Mouse (Mus musculus): ENCODE measurements around the gene Igf1r.

The Igf1r gene

DNA sequence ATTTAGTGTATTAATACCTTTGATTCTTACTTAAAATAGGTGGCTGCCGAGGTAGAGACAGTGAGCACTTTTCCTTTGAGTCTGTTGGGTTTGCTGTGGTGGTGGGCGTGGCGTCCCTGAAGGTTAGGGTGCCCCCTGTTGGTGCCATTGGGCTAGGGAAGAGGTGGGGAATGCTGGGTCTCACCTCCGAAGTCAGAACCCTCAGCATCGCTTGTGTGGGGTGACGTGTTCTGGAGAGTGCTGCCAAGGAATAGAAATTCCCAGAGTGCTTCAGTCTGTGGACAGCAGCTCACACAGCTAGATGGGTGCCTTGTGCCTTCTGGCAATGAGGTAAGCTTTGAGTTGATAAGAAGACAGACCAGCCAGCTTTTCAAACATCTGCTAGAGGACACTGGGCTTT, 102.3 kb downstream of the Igf1r start:
- peak; percentile 21 for DNase-seq

DNA sequence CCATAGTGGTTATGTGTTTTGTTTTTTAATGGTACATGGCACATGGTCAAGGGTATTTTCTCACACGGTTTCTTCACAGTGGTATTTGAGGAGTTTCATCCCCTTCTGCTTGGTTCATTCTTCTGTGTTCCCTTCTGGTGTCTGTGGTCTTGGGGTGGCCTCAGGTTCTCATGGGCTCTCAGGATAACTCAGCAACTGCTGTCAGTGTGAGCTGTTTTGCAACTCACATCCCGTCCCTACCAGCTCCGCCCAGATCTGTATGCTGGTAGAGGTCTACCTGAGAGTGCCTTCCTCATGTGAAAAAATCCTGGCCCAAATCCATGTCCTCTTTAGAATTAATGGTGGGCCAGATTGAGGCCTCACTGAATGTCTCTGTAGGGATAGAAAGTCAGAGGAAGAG, 104.4 kb downstream of the Igf1r start:
- DNase-seq = no peak

DNA sequence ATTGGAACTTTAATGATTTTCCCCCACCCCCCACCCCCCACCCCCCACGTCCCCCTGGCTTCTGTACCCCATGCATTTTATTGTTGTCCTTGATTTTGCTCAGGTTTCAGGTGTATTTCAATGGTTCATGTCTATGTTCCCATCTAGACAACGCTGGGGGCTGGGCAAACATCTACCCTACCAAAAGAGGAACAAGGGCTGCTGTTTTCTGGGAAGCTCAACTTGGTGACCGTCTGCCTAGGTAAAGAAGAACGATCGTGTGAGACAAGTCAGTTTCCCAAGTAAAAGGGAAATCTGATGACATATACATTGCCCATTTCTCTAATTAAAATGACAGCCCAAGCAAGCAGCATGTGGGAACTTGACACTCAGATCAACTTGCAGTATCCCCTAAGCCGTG, 107.1 kb downstream of the Igf1r start:
- DNase-seq = no peak

DNA sequence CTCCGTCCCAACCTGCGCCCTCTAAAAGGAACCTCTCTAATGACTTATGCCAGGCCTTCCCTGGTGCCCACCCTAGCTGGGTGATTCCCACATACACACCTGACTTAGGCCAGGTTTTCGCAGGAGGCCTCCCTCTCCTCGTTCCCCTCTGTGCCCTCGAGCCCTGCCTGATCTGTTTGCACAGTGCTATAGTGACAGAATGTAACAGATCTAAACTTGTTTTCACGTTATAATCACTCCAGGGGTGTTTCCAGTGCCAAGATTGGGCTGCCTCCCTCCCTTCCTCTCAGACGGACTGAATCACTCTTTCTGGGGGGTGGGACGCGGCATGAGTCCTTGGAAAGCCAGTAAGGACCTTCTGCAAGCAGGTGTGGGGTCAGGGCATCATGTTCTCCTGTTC, 108.8 kb downstream of the Igf1r start:
- DNase-seq = no peak

DNA sequence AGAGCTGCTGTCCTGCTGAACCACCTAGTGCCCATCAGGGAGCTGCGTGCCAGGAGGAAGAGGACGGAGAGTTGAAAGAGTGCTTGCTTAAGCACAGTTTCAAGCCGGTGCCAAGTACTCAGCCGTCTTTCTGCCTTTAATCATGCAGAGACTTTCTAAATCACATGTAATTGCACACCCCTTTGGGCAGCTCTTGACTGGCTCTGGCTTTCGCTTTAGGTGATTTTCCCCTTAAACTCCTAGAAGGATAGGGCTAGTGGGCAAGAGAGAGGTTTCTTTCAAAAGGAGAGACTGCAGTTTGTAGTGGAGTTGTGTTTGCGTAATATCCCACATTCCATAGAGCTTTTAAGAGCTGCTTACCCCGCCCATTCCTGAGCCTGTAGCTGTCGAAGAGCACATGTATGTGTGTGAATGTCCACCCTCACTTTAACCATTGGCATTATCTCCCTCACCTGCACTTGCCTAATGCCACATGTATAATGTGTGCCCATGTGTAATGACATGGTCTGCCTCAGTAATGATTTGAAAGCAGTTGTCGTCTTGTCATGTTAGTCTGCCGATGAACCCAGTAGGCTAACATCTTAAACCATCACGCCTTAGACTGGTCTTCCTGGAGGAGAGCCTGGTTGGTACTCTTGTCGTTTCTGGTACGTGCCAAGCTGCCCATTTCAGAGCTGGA, 109.7 kb downstream of the Igf1r start:
- no peak for DNase-seq

DNA sequence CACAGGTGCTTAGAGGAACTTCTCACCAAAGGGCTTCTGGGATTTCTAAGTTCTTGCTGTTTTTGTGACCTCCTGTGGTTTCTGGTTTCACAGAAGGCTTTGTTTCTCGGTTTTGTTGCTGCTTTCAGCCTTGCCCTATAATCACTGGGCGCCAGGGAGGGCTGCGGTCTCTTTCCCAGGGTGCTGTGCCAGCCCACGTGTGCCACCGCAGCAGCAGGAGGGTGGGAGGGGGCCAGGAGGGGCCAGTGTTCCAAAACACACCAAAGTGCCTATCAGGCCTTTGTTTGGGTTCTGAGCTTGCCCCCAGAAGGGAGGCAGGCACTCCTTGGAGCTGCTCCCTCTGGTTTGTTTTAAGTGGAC, 110.2 kb downstream of the Igf1r start:
- DNase-seq = no peak

DNA sequence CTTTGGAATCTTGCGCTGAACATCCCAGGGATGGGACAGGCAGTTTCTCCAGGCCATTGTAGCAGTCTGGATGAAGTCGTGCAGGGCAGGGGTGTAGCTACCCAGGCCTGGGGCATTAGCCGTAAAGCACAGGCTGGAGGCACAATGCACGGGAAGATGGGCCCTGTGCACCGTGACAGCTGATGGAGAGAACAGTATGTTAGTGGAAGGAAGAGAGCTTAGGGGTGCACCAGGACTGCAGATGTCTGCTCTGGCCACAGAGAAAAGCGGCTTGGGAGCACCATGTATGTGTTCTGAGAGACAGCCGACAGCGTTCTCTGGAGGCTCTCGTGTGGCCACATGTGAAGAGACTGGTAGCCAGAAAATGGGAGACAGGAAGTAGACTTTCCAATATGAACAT, 111.1 kb downstream of the Igf1r start:
- no peak for DNase-seq

DNA sequence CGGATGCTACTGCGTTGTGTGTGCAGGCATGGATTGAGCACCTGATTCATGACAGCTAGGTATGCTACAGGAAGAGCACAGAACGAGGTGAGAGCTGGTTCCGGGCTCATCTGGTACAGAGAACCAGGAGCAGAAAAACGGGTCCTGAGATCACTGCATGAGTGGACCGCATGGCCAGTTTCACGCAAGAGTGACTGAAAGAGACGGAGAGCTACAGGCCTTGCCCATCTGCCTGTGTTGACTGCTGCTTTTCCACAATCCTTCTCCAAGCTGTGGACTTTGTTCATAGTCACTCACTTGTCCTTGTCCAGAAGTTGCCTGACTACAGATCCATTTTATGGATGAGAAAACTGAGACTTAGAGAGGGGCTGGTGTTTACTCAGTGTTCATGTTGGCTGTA, 111.5 kb downstream of the Igf1r start:
- no peak for DNase-seq

DNA sequence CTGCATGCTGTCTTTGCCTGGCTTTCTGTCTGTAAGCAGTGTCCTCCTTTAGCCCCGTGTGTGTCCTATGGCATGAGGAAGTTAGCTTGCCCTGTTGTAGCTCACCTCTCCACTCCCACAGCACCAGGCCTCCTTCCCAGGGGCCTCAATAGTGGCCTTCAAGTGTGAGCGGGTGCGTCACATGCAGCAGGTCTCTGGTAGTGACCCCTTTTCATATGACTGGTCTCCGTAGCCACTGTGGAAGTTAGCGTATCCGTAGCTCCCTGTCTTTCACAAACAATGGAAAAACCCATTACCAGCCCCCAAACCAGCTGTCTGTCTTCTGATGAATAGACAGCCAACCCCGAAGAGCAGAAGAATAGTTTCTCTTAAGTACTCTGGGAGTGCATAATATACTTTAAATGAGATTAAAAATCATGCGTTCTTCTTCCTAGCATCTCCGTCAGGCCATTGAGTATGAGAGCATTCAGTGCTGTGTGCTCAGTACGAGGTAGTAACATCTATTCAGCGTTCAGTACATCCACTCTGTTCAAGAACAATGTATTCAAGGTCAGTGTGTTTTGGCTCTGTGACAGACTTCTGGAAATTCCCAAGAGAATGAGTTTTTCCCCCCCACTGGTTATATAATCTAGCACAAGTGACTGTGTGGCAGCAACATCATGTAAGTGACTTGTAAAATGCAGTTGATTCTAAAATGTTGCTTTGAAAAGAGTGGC, 112.2 kb downstream of the Igf1r start:
- no peak for DNase-seq

DNA sequence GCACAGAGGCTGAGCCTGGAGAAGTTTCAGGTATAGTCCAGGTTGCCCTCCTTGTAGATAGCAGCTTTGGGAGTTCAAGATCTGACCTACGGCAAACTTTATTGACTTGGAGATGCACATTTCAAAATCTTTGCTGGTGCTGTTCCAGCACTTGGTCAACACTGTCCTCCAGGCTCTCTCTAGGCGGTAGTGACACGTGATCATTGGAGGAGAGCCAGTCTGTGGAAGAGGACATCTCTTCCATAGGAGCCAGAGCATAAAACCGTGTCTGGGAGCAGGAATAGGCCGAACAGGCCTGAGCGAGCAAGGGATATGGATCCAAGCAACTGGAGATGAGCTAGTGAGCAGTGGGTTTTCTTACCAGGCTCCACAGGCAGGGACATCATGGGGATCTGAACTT, 113.3 kb downstream of the Igf1r start:
- DNase-seq = no peak

DNA sequence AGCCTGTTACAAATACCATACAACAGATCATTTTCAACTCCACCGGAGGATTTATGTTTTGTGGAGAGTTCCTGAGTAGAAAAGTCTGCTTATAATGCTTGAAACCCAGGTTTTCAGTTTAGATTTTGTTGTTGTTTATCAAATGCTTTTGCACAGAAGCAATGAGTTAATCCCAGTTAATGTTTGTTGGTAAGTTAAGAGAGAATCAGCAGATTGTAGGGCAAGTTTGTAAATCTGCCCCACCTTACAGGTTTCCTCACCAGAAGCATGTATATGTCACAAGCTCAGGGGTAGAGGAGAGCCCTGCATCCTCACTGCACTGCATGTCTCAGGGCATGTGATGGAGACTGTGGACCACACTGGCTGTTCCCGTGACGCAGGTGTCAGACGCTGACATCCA, 114.7 kb downstream of the Igf1r start:
- DNase-seq = no peak

DNA sequence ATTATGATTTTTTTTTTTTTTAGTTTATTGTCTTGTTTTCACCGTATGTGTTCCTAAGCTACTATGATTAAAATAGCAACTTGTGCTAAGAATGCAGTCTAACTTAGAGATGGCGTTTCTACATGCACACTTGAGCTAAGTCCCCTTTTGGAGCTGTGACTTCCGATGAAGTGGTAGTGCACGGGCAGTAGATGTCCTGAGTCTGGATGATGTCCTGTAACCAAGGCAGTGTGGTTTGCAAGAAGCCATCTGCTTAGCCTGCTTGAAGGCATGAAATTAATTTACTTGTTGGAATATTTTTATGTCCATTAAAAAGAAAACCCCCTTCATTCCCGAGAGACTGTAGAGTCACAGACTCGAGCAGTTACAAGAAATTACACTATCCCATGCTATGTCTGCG, 116.7 kb downstream of the Igf1r start:
- DNase-seq = no peak

DNA sequence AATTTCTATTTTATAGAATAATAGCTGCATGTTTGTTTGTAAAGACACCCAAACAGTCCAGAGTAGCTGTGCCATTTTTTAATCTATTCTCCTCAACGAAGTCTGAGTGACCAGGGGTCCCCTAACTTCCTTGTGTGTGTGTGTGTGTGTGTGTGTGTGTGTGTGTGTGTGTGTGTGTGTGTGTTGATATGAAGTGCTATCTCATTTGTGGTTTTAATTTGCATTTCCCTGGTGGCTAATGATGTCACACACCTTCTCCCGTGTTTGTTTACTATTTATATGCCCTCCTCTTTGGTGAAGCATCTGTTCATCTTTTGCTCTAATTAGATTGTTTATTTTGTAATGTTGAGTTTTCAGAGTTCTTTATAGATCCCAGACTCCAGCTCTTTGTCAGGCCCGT, 117.4 kb downstream of the Igf1r start:
- no peak for DNase-seq

DNA sequence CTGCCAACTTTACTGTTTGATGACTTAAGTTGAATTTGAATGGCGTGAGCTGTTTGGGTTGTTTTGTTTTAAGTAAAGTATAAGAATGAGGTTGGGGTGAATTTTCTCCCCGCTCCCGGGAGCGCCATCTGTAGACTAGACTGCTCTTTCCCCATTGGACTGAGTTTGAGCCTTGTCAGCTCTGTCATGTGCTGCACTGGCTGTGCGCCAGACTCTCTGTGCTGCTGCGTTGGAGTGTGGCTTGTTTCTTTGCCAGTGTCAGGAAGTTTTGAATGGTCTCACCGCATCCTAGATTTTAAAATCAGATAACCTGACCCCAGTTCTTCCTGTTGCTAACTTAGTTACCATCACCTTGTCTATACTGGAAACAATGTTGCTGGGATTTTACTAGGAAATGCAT, 118.0 kb downstream of the Igf1r start:
- peak; percentile 39 for DNase-seq

DNA sequence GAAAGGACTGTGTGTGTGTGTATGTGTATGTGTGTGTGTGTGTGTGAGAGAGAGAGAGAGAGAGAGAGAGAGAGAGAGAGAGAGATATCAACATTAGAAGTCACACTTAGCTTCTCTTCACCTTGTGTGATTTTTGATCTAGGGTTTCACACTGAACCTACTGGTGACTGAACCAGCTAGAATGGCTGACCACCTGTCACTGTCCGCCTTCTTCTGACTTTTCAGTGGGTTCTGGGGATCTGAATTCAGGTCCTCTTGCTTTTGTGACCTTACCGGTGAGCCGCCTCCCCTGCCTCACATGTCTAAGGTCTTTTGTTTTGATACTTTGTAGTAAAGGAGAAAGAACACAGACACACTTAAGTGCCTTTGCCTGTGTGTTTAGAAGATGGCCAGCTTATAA, 118.4 kb downstream of the Igf1r start:
- DNase-seq = no peak

DNA sequence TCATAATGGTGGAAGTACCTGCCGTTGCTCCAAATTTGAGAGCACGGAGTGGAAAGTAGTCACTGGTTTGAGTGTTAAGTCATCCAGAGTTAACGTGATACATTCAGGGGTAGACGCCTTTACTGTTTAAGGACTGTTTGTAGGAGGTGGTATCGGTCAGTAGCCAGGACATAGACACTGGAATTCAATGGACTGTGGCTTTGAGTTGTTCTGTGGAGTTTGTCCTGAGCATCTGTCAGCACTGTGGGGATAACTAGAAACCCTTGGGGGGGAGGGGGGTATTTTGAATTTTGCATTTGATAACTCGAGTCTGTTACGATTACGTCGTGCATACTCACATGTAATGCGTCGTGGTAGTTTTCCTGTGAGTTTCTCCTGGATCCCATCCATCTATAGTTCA, 119.1 kb downstream of the Igf1r start:
- no peak for DNase-seq

DNA sequence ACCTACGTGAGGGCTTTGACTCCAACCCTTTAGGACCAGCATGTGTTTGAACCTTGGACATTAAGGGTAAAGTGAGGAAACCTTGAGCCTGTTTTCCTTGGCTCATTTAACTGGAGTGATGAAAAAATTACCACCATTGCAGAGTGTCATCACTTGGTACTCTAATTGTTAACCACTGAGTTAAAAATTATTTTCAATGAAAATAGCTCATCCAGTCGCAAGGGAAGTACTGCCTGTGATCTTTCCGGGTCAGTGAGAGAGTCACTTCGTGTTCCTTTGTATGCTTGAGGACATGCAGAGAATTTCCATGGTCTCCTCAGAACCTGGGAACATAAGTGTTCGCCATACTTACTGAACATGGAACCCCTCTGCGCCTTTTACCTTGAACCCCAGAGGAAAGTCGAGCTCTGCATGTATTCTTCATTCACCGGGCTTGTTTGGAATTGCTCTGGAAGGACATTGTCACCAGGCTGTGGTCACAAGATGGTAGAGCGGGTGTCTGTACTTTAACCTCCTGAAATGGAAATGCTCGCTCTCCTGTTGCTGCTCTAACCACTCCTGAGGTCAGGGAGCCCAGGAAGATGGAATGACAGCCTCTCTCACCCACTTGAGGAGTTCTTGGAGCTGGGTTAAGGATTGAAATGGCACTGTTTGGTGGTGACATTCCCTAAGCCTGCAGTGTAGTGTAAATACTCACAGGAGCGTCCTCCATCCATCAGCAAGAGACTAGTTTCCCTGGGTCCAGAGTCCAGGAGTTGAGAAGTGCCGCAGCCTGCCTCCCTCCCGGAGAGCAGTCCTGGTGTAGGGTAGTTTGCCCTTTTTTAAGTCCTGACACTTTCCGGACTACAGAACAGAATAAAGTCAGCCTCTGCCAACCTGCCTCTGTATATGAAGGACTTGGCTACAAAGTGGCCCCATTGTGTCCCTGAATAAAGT, 120.2 kb downstream of the Igf1r start:
- DNase-seq = no peak

DNA sequence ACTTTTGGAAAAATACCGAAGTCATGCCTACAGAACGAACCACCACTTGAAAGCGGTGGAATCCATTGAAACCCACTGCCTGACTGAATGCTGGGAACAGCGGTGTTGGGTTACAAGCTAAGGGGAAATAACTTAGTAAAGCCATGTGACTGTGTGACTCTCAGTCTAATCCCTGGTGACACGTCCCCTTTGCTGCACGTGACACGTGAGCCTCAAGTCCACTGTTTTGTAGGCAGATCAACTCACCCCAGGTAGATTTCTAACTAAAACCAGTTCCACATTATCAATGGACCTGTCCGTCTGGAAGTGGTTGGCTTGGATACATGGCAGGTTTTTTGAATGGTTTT, 120.8 kb downstream of the Igf1r start:
- peak; percentile 74 for DNase-seq

DNA sequence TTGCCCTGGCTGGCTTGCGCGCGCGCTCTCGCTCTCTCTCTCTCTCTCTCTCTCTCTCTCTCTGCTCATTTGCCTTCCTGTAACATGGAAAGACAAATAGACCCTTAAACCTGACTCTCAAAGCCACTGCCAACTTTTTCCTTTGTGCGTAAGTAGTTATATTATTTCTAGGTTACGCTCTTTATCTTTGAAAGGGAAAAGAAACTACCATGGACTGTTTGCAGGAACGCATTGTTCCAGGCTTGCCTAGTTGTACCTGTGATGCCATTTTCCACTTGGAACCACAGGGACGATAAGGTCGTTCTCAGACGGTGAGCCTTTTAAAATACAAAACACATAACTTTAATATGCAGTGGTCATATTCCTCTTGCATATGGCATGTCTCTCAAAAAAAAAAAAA, 122.1 kb downstream of the Igf1r start:
- no peak for DNase-seq

DNA sequence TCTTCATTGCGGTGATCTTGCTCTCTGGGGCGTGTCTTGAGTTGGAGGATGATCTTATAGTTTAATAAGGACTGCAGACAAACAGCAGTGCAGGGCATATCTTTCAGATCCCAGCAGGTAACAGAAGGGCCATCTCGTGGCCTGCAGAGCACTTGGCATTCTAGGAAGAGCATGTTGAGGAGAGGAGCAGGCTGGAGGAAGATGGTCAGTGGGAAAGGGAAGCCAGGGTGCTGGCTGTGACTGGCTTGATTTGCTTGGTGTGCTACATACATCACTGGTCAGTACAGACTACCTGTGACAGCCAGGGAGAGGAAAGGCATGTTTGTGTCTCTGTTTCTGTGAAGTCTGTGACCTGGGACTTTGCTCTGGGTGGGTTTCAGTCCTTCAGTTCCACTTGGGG, 122.8 kb downstream of the Igf1r start:
- DNase-seq = no peak

DNA sequence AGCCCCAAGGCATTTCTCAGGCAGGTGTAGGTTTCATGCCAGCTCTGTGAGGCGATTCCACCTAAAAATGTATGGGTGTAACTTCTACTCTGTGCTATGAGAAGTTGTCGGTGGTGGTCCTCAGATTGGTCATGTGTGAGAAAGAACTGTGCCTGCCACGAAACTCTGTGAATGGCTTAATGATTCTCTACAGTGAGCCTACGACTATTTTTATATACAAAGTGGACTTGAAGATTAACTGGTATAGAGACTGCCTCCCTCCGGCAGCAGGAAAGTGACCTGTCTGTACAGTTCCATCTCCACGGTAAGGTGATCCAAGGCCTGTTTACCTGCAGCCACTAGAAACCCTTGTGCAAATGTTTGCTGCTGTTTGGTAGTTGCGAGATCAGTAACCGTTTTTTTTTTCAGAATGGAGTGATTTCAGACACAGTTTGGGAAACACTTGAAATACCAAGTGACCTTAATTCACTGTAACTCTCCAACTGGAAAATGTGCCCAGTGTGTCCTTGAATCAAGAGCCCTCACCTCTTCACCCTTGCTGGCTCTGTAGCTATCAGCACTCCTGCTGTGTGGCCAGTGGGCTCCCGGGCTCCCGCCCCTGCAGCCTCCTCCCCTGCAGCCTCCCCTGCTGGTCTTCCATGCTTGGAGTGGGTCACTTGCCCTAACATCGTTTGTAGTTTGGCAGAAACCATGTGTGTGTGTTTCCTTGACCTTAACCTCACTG, 127.7 kb downstream of the Igf1r start:
- no peak for DNase-seq

DNA sequence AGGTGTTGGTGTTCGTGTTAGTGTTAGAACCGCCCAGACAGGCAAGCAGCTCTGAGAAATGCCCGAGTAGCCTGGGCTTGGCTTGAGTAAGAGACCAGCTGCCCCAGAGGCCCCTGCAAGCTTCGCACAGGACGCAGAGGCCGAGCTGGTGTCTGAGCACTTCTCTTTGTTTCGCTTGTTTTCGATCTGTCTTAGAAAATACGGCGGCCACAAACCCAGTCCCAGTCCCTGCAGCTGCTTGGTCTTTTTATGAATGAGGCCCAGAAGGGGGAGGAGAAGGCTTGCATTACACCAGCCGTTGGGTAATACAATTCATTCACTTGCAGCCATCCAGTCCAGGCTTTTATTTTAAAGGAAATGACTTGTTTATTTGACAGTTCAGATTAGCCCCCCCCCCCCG, 132.7 kb downstream of the Igf1r start:
- DNase-seq = peak; percentile 87

DNA sequence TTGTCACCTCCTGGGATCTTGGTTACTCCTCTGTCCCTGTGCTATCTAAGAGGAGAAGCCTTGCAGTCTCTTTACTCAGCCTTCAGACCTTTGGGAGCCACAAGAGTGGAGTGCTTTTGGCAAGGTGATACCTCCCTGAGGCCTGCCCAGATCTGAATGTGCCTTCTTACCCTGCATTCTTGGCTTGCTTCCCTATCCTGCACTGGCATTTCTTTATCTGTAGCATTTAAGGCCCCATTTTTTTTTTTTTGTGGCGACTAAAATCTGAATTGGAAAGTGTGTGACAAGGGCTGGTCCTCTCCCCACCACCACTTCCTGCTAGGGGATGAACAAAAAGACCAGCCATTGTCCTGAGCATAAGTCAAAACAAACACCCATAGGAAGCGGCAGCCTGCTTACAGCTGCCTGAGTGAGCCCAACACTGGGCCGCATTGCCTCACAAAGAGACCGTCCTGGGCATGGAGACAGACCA, 133.3 kb downstream of the Igf1r start:
- DNase-seq = no peak

Measured in embryo, embryonic 11 days (tissue).